Mouse (Mus musculus): ENCODE data around the gene Cpe.
A peak's percentile ranks its signal among the peaks of the same experiment; 100 is the strongest.

Gene Cpe

DNA sequence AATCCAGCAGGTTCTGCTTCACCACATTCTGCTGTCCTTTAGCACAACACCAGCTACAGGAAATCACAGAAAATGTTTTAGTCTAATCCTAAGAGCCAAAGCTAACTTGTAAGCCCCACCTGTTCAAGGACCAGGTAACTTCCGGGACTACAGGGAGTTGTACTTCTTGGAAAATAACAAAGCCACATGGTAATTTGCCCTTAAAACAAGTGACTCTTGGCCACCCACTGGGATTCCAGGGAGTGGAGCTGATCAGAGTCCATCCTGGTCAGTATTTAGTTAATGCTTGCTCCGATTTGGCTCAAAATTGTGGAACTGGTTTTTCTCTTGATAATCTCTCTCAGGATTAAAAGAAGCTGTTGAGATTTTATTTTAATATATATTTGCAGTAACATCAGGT, 61.1 kb downstream of the Cpe start:
- no peak for DNase-seq

DNA sequence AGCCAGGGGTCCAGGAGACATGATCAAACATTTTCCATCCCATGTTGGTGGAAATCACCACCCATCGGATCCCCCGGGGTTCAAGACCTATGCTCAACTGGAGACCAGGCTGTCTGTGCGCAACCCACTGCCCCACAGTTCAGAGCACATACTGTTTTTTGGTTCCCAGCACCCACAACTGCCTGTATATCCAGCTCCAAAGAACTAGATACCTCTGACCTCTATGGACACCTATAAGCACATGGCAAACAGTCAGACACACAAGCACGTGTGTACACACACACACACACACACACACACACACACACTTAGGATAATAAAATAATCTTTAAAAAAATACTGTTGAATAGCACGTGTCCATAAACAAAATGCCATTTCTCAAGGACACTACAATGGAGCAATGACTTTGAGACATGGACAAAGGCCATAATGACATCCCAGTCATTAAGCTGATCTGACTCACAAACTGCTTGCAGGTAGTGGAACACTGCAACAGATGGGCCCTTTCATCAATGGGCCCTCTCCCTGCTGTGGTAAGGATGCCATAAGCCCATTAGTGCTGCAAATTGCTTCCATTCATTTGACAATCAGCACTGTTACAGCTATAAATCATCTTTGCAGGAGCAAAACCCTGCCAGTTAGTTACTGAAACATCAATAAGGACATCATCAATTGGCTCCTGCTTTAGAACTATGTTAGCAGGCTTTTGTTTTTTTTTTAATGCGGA, 63.7 kb downstream of the Cpe start:
- no peak for DNase-seq

DNA sequence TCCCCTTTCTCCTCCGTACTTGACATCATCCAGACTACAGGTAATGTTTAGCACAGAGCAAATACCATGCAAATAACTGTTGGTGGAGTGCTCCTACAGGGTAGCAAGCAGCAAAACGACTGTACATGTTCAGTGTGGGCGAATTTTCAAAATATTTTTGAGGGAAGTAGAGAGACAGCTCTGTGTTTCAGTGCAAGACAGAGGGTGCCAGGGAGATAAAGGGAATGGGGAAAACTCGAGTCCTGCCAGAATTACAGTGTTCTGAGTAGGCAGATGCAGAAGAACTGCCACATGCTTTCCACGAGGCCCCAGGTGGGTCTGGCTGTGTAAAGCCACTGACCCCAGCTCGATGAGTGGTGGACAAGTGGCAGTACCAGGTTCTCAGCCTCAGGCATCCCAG, 64.8 kb downstream of the Cpe start:
- no peak for DNase-seq

DNA sequence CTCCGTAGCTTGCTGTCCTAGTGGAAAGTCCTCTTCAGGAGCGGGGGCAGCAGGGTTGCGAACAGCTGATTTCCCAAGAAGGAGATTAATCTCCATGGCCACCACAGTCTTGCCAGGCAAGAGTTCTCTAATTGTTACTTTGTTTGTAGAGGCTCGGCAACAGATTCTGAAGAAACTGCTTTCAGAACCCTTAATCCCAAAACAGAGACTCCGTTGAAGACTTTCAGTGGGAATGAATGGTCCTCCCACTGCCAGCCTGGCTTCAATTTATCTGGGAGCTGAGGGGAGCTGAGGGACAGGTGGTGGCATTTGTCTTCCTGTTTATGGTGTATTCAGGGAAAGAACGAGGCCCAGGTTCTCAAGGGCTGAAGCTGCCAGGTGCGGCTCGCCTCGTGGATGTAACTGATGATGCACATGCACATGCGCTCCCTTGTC, 68.2 kb downstream of the Cpe start:
- DNase-seq: peak; percentile 69

DNA sequence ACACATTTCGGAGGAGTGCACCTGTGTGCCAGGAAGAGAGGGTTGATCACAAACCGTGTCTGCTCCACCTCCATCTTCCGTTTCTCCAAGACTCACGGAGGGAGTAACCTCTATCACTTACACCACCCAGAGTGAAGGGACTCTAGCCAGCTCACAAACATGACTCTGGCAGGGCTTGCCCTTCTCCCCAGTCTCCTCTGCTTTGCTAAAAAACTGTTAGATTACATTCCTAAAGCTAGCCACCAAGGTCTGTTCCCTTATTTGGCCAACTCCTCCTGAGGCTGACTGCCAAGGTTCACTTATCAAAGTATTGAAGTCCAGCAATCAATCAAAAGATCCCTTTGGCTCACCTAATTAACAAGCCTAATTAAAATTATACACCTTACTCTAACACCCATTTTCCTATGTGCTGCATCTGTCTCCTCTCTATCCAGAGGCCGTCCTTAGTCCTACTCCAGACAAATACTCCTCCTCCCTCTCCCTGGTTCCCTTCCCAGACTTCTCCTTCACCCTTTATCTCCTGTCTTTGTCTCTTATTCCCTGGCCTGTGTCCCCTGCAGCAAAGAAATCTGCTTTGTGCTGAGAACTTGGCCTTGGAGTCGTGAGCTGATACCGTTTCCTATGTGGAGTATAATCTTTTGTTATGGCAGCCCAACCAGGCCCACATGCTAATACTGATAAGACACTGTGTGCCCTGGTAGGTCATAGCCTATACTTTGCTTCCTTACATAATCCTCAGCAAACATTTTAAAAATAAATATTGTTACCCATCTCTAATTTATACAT, 72.3 kb downstream of the Cpe start:
- no peak for DNase-seq

DNA sequence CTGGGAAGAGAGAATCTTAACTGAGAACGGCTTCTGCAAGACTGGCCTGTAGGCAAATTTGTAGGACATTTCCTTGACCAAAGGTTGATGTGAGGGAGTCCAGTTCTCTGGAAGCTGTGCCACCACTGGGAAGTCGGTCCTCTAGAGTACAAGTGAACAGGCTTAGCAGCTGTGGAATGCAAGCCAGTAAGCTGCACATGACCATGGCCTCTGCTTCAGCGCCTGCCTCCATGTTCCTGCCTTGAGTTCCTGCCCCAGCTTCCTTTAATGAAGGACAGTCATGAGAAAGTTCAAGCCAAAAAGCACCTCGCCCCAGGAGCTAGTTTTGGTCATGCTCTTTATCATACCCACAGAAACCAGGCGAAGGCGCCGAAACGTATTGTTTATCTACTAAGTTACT, 73.2 kb downstream of the Cpe start:
- DNase-seq: no peak

DNA sequence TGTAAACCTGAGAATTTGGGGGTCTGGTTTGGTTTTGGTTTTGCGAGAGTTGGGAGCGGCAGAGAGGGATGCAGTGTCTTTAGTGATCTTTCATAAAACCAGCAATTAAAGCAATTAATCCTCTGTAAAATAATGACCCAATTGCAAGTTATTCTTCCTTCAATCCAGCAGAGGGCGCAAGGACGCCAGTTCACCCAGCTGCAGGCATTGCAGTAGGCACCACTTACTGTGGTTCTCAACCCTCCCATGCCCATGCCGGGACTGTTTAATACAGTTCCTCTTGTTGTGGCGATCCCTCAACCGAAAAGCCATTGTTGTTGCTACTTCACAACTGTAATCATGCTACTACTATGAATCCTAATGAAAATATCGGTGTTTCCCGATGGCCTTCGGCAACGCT, 74.2 kb downstream of the Cpe start:
- peak; percentile 68 for DNase-seq

DNA sequence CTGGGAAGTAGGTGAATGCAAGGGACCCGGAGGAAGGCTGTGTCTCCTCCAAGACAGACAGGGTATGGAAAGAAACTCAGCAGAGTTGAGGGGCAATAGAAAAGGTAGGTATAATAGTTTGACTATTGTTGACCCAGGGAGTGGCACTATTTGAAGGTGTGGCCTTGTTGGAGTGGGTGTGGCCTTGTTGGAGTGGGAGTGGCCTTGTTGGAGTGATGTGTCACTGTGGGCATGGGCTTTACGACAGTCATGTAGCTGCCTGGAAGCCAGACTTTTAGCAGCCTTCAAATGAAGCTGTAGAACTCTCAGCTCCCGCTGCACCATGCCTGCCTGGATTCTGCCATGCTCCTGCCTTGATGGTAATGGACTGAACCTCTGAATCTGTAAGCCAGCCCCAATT, 76.3 kb downstream of the Cpe start:
- DNase-seq: no peak

DNA sequence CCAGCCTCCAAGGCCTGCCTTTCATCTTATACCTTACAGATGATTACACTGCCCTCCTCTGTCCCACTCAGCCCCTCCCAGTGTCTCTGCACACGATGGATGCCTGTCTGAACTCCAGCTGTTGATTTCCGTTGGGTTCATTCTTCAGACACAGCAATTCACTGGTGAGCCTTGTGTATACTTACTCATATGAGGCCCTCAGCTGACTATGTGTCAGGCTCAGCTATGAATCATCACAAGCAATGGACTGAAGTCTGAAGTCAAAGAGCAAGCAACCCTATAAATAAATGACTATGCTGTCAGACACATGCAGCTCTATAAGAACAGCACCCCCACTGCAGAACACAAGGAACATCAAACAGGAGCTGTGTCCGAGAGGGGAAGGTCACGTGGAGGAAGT, 77.4 kb downstream of the Cpe start:
- DNase-seq: no peak

DNA sequence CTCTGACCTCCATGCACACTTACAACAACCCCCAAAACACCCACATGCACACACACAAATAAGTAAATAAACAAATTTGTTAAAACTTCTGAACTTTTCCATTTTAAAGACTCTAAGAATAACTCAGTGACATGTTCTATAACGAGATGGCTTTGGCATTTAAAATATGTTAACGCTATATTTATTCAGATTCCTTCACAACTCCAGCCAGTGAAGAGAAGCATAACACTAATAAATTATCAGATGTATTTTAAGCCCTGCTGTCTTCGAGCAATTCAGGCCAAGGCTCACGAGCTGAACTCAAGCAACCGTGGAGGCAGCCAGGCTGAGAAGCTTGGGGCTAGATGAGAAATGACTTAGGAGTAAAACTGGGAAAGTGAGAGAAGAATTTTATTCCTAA, 79.2 kb downstream of the Cpe start:
- DNase-seq: no peak

DNA sequence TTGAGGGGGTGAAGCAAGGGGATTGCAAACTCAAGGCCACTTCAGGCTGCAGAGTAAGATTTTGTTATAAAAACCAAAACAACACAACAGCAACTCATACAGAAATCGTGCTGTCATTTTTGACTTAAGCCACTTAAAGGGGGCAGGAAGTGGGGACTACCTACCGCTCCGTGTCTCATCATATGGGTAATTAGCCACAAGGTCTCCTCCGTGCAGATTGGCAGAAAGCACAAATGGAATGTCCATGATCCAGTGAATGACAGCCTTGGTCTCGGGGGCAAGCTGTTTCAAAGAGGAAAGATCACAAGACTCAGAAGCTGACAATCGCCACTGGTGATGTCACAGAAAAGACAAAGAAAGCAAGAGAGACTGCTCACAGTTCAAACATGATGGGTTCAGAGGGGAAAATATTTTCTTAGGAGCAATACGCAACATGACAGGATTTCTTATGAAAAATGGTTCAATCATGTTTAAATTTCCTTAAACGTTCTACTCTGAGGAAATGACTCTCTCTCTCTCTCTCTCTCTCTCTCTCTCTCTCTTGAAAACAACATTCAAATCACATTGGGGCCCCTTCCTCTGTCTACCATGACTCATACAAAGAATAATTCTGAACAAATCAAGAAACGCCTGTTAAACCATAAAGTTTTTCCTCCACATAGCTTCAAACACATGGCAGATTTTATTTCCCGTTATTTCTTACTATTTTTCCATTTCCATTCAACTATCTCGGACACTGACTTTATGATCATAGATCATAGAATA, 81.5 kb downstream of the Cpe start:
- DNase-seq: no peak

DNA sequence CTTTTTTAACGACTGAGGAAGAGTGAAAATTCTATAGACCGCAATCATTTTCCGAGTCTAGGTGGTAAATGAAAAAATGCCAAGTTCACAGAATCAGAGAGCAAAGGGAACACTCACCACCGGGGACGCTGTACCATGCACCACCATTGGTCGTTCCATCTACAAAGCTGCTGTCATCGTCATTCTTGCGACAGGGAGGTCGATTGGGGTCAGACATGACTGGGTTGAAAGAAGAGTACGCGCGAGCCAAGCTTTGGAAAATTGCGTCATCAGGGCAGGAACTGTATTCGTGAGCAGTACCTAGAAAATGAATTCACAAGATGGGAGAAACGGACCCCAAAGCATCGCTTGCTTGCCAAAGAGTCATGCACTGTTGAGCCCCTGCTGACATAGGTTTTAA, 83.9 kb downstream of the Cpe start:
- no peak for DNase-seq

DNA sequence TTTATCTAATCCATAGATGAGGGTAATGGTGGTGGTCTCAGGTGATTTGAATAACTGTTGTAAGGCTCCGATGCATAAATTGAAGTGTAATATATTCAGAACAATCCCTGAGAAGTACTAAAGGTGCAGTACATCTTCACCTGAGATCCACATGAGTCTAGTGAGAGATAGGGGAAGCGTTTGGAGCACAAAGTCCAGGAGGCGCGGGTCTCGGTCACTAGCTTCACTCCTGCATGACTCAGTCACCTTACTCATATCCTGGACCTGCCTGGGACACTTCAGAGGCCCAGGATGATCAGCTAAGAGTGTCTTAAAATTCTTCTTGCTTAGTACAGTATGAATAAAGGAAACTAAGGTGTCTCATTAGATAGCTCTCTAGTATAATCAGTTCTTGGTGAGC, 86.8 kb downstream of the Cpe start:
- DNase-seq: no peak

DNA sequence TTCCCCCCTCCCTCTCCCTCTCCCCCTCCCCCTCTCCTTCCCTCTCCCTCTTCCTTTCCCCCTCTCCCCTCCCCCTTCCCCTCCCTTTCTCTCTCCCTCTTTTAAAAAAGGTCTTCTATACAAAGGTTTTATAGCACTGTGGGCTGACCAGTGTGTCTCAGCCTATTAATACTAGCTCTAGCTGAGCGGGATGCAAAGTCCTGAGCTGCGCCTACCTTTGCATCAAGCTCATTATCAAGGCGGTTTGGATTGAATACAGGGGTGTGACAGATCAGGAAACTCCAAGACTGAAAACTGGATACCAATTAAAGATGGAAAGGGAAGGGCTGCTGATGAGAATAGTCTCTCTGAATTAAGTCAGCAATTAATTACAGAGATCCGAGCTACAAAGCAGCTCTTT, 94.6 kb downstream of the Cpe start:
- DNase-seq: no peak

DNA sequence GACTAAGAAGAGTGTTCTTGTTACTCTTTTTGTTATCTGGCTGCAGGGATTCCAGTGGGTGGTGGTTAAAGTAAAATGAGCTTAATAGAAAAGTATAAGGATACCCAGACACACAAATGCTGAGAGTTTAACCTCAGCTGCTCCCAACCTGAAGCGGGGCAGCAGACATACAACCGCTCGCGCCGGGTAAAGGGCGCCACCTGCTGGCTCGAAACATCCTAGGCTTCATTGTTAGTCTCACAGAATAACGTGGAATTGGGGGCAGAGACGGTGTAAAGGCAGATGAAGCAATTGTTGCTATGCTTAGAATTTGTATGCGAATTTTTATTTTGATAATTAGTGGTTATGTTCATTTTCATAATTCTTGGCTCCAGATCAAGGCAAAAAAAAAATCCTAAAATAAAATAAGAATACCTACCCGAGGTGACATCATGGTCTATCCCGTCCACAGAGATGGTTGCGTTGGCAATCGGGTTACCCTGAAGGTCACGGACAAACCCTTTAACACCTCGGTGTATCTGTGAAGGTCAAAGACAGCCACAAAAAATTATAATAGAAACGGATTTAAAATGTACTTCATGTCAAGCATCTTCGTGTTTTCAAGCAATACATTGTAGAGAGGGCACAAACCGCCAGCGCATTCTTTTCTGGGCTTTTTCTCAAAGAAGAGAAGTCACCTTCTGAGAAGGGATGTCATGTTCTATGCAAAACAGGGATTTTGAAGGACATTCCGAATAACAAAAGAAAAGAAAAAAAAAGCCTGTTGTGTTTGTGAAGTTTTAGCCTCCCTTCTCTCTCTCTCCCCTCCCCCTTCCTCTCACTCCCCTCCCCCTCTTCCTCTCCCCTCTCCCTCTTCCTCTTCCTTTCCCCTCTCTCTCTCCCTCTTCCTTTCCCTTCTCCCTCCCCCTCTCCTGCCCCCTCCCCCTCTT, 95.5 kb downstream of the Cpe start:
- peak; percentile 78 for DNase-seq

DNA sequence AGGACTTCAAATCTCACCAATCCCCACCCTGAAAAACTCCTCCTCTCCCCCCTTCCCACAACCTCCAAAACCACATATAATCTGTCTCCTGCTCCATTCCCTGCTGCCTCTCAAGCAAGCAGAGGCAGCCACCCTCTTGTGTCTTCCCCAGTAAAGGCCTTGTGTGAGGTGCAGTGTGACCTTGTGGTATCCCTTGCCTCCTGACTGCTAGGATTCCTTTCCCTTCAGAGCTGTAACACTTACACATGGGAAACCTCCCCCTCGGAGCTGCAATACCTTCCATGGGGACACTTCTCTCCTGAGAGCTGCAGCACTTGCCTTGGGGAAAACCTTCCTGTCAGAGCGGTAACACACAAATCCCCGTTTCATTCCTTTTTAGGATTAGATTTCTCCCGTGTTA, 96.5 kb downstream of the Cpe start:
- no peak for DNase-seq

DNA sequence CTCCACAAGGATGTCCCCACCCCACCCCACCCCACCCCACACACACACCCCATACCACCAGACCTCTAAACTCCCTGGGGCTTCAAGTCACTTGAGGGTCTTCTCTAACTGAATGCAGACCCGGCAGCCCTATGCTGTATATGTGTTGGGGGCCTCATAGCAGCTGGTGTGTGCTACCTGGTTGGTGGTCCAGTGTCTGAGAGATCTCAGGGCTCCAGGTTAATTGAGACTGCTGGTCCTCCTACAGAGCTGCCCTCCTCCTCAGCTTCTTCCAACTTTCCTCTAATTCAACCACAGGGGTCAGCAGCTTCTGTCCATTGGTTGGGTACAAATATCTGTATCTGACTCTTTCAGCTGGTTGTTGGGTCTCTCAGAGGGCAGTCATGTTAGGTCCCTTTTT, 102.4 kb downstream of the Cpe start:
- no peak for DNase-seq

DNA sequence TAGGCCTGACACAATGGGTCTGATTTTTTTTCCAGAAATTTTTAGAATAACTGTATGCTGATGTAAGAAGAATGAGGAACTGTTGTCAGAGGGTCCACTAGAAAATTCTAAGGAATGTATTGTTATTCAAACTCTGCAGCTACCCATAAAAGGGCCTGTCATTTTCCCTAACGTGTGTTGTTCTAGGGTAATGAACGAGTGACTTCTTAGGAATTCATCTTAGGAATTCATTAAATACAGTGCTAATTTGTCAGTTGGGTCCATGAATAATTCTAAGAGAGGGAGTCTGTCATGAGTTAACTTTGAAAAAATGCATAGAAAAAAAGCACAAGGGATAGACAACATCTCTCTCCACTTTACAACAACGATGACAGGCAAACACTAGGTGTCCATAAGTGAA, 110.0 kb downstream of the Cpe start:
- no peak for DNase-seq

DNA sequence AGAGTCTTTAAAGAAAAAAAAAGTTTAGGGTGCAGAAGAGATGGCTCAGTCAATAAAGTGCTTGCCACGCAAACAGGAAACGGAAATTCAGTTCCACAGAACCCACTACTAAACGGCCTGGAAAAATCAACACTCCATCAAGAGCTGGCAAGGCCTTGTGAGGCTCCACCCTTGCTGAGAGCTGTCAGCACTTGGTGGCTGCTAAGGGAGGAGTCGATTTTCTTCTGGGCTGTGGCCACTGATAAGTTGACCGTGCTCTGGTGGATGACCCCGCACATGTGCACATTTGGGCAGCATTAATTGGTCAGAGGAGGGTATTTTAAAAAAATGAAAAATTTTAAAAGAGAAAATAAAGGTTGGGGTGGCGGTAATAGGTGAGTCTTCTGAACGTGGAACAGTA, 114.6 kb downstream of the Cpe start:
- no peak for DNase-seq

DNA sequence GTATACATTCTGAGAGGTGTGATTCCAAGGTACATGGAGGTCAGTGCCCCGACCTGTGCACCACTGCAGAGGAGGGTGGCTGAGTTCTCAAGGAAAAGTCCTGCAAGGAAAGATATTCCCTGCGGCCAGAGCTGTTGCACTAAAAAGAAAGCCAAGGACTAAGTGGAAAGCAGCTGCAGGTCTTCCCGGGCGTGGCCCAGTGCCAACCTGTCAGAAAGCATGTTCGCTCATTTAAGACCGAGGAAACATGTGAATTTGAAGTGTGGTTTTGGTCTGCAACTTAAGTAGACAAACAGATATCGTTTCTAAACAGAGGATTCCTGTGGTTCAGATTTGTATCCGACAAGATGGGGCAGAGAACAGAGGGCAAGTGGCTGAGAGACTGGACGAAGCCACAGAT, 117.9 kb downstream of the Cpe start:
- no peak for DNase-seq

DNA sequence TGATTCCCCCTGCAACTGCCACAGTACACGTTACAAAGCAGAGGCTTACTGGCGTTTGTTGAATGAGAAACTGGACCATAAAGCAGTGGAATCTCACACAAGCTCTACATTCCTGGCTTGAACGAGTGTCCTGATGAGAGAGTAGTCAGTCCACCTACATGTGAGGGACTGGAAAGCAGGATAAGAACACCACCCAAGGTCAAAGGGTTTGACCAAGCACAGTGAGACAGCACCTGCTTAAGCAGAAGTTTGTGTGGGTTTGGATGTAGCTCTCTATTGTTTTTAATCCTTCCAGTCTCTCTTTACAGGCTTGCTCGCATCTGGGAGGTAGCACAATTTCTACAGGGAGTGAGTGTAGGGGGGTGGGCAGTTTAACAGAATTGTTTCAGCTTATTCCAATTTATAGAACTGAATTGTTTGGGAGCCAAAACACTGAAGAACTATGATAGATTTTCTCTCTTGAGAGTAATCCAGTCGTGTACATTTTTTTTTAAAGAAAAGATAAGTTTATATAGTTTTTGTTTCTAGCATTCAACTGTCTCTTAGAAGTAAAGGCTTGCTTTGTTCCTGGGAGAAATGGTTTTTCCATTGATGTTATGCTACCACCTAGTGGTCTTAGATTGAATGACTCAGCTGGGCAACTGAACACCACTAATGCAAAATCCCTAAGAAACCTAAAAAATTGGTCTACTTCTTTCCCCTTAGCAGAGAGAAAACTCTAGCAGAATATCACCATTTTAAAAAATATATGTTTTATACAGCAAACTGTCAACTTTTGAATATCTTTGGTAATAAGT, 144.6 kb downstream of the Cpe start:
- DNase-seq: peak; percentile 78

DNA sequence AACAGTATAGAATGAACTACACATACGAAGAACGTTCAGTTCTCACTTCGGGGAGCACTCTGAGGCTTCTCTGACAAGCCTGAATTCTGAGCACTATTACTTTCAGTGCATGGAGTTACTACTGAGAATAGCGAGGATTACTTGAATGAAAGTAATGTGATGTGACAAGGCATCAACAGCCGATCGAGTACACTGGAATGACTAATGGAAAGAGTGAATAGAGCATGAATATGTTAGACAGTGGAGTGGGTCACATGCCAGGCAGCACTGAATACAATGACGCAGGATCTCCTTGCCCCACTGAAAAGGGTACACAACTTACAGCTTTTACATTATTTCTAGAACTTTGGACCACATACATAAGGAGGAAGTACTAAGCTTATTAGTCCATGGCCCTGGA, 149.4 kb downstream of the Cpe start:
- DNase-seq: no peak
